Mouse (Mus musculus) heart, embryonic 14.5 days (tissue): ENCODE results near the gene Ogg1. TPM values are rescaled to one million over a fixed set of nuclear protein-coding genes. Genes with fewer than 3 reads are reported as not detected.

Experiments
- ATAC-seq: fragments of 200-750 bp; cut with Nextera tagmentation; 2 replicates; pipeline ENCODE4 v1.8.0; 2017; ENCODE audit warnings: low read depth, moderate TSS enrichment; ENCODE audit not compliant: insufficient number of reproducible peaks, insufficient read depth, low FRiP score
- H3K27ac ChIP-seq, 2 experiments: fragments of 200-500 bp in 1 of 2; fragments of 300-500 bp in 1 of 2; sonication (generic) in 1 of 2; replicated peaks in 1 of 2; 2 replicates each; pipeline ENCODE4 v1.5.1; 2012 to 2014; ENCODE audit warnings: low read depth in 2 of 2, low read length in 2 of 2, control low read depth in 1 of 2, mild to moderate bottlenecking in 1 of 2, mixed read lengths in 1 of 2; ENCODE audit not compliant: control insufficient read depth in 1 of 2, insufficient read depth in 1 of 2
- H3K27me3 ChIP-seq: fragments of 300-500 bp; sonication (generic); 2 replicates; pipeline ENCODE4 v1.6.1; 2014; ENCODE audit warnings: mild to moderate bottlenecking, low read length, control low read depth; ENCODE audit not compliant: control insufficient read depth, insufficient read depth
- H3K36me3 ChIP-seq: fragments of 300-500 bp; sonication (generic); 2 replicates; pipeline ENCODE4 v1.6.1; 2014; ENCODE audit warnings: mild to moderate bottlenecking, control low read depth, low read length, mixed read lengths; ENCODE audit not compliant: control insufficient read depth, insufficient read depth
- H3K4me1 ChIP-seq, 2 experiments: fragments of 200-500 bp in 1 of 2; fragments of 300-500 bp in 1 of 2; sonication (generic) in 1 of 2; 2 replicates each; pipeline ENCODE4 v1.6.1; 2012 to 2014; ENCODE audit warnings: low read length in 2 of 2, control low read depth in 1 of 2, mixed read lengths in 1 of 2; ENCODE audit not compliant: control insufficient read depth in 2 of 2, insufficient read depth in 2 of 2
- H3K4me2 ChIP-seq: fragments of 300-500 bp; sonication (generic); 2 replicates; pipeline ENCODE4 v1.6.1; 2014; ENCODE audit warnings: mild to moderate bottlenecking, low read length
- H3K4me3 ChIP-seq, 2 experiments: fragments of 200-500 bp in 1 of 2; fragments of 300-500 bp in 1 of 2; sonication (generic) in 1 of 2; 2 replicates each; pipeline ENCODE4 v1.5.1; 2012 to 2014; ENCODE audit warnings: low read length in 2 of 2, mild to moderate bottlenecking in 2 of 2, control low read depth in 1 of 2, low read depth in 1 of 2, moderate library complexity in 1 of 2; ENCODE audit not compliant: control insufficient read depth in 1 of 2, insufficient read depth in 1 of 2
- H3K9ac ChIP-seq: fragments of 300-500 bp; sonication (generic); 2 replicates; pipeline ENCODE4 v1.6.1; 2014; ENCODE audit warnings: mild to moderate bottlenecking, low read length
- H3K9me3 ChIP-seq: fragments of 300-500 bp; sonication (generic); 2 replicates; pipeline ENCODE4 v1.6.1; 2016; ENCODE audit warnings: low read length, control low read depth; ENCODE audit not compliant: control insufficient read depth
- WGBS: fragments of 180-500 bp; shearing (Covaris S2); extraction: QIAGEN DNeasy Blood & Tissue Kit; methylation state at CpG from one replicate; pipeline ENCODE4 v1.1.7; 2014; 5-methylcytosine and 5-hydroxymethylcytosine counted together
- polyA plus RNA-seq: library from polyadenylated mRNA; unstranded; fragments of >200 nt; fragmentation: Nextera tagmentation; extraction: Ambion mirVana; gene quantifications from 2 replicates; pipeline ENCODE4 v1.2.1, GENCODE M21; 2014

Gene Ogg1
- polyA plus RNA-seq, 1 experiment from 2014 or later = 10.1 TPM

DNA sequence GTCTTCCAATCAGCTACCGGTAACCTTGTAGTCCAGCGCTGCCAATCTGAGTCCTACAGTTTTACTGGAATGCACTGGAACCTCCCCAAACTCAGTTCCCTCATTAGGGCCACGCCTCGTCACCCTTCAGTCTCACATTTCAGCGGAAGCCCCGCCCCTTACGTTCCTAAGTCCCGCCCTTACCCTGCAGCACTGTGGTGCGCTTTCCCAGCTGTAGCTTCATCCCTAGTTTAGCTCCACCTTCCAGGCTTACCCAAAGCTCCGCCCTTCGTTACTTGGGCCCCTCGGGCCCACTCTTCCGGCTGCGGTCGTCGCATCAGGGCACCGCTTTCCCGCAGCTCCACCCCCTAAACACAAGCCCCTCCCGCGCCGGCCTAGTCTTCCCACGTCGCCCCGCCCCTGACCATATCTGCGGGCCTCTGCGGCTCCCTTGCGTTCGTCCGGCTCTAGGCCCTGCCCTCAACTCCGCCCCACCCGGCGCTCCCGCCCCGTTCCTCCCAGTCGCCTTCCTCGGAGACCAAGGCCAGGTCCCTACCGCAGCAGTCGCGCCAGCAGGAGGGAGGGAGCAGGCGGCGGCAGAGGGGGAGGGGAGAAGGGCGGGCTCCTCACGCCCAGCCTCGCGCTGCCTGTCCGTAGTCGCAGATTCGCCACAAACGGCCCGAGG lies 20.3 kb upstream of the Ogg1 start:
- peak overlapping the region; percentile 99 for H3K27ac ChIP-seq
- peak overlapping the region; percentile 94 for H3K9ac ChIP-seq
- peaks cover 16% of the 10 kb centered on the region for H3K36me3 ChIP-seq
- peaks cover 4 to 22% of the 10 kb centered on the region in 2 experiments for H3K4me1 ChIP-seq
- no peaks in the 10 kb centered on the region for H3K27me3 ChIP-seq
- no peaks in the 10 kb centered on the region for H3K9me3 ChIP-seq
- WGBS = under 1% methylated on average over 48 of the region's 50 CpGs
- peak; percentile 98 for ATAC-seq
- H3K4me3 ChIP-seq = peak overlapping the region; percentile 89 to 93
- H3K4me2 ChIP-seq = peak overlapping the region; percentile 84

DNA sequence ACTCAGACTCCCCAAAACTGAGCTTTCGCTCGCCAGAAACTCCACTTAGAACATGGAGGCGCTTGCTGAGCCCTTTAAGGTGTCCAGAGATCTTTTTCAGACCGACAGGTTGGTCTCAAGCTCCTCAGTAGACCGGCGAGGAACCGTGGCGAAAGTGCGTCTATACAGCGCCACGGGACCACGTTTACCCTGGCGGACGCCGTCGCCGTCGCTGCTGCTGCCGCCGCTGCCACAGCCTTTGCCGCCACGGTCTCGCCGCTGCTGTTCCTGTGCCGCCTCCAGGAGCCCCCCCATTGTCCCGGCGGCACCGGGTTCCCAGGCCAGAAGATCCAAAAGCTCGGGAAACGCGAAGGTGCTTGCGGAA lies 19.8 kb upstream of the Ogg1 start, which contains the start of gene Brpf1:
TSS of gene Brpf1 (plus strand) at position 152 of the 364 bp plus-strand sequence.
- Histone ChIP-seq H3K9me3 (no peaks in the 10 kb centered on the region), H3K4me1 (peaks cover 4 to 22% of the 10 kb centered on the region in 2 experiments), H3K36me3 (peaks cover 21% of the 10 kb centered on the region), H3K4me2 (peak within 1 kb of the TSS; percentile 84), H3K4me3 (peak within 1 kb of the TSS; percentile 89 to 93), H3K9ac (peak within 1 kb of the TSS; percentile 94), H3K27ac (peak within 1 kb of the TSS; percentile 99), H3K27me3 (no peaks in the 10 kb centered on the region)
- ATAC-seq = no peak
- WGBS = under 1% methylated on average over 32 of the region's 32 CpGs

GRCm38 (mm10) chr6:113307481-113308121 lies 19.2 kb upstream of the Ogg1 start:
- H3K4me3 ChIP-seq = peak overlapping the region; percentile 89 to 93
- H3K4me2 ChIP-seq = peak overlapping the region; percentile 84
- WGBS = 1% methylated on average over 24 of the region's 34 CpGs
- H3K27me3 ChIP-seq = no peaks in the 10 kb centered on the region
- H3K4me1 ChIP-seq = peaks cover 4 to 27% of the 10 kb centered on the region in 2 experiments
- no peak for ATAC-seq
- peaks cover 27% of the 10 kb centered on the region for H3K36me3 ChIP-seq
- peak overlapping the region; percentile 99; a peak in 3 of 4 replicates for H3K27ac ChIP-seq
- peak overlapping the region; percentile 94 for H3K9ac ChIP-seq
- no peaks in the 10 kb centered on the region for H3K9me3 ChIP-seq

DNA sequence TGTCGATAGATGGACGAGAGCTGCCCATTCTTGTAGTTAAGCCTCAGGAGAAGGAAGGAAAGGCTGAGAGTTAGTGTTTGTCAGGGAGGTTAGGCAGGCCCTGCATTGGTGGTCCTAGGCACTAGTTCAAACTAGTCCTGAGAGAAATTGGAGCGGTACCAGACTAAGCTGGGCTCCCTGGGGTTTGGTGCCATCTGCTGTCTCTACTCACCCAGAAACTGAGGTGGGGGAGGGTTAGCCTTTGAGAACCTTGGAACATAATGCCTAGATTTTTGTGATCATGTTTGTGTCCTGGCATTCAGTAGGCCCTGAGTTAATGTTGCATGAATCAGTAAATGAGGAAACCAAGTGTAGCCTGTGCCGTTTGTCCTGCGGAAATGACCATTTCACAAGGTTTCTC lies 18.6 kb upstream of the Ogg1 start:
- ATAC-seq = no peak
- Histone ChIP-seq H3K9ac (peak overlapping the region; percentile 94), H3K36me3 (peaks cover 32% of the 10 kb centered on the region), H3K9me3 (no peaks in the 10 kb centered on the region), H3K27ac (peak overlapping the region in 1 of 2 experiments; percentile 99; a peak in 2 of 4 replicates), H3K4me1 (peaks cover 4 to 31% of the 10 kb centered on the region in 2 experiments), H3K4me3 (peak overlapping the region; percentile 89 to 93), H3K4me2 (peak overlapping the region; percentile 84), H3K27me3 (no peaks in the 10 kb centered on the region)
- WGBS = 26% methylated on average over 5 of the region's 5 CpGs

DNA sequence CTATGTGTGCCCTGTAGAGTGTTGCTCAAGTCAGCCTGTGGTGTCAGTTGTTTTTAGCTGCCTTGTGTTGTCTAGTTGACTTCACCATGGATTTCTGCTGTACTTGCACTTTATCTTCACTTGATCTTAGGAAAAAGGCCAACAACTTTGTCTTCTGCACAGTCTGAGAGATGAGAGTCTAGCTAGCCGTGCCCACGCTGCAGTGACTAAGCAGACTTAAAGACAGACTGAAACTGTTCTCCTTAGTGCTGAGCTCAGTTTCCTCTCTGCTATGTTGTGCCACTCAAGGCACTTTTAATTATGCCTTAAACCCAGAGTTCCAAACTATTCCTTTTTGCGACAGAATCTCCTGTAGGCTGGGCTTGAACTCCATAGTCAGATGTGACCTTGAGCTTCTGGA lies 10.8 kb upstream of the Ogg1 start:
- Histone ChIP-seq H3K36me3 (peaks cover 96% of the 10 kb centered on the region), H3K27ac (no peak overlapping the region), H3K4me3 (no peak overlapping the region), H3K4me1 (peaks cover 0 to 20% of the 10 kb centered on the region in 2 experiments; a peak in 2 of 4 replicates), H3K9me3 (no peaks in the 10 kb centered on the region), H3K27me3 (no peaks in the 10 kb centered on the region), H3K4me2 (no peak overlapping the region), H3K9ac (no peak overlapping the region)
- ATAC-seq = no peak
- 92% methylated on average over 3 of the region's 3 CpGs for WGBS

GRCm38 (mm10) chr6:113329396-113329795 lies 2.6 kb downstream of the Ogg1 start:
- H3K27ac ChIP-seq = no peak overlapping the region
- peaks cover 10 to 17% of the 10 kb centered on the region in 2 experiments for H3K4me1 ChIP-seq
- WGBS = 73% methylated on average over 1 of the region's 1 CpGs
- no peak overlapping the region for H3K4me3 ChIP-seq
- no peak overlapping the region for H3K9ac ChIP-seq
- no peak for ATAC-seq
- peaks cover 46% of the 10 kb centered on the region for H3K36me3 ChIP-seq
- H3K27me3 ChIP-seq = no peaks in the 10 kb centered on the region
- H3K4me2 ChIP-seq = no peak overlapping the region
- no peaks in the 10 kb centered on the region for H3K9me3 ChIP-seq

DNA sequence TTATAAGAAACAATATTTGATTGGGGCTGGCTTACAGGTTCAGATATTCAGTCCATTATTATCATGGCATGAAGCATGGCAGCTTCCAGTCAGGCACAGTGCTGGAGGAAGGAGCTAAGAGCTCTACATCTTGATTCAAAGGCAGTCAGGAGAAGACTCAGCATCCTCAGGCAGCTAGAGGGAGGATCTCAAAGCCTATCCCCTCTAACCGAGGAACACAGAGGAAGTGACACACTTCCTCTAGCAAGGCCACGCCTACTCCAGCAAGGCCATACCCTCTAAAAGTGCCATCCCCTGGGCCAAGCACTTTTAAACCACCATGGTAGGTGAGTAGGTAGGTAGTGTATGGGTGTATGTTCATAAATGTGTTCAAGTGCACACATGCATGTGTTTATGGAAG lies 3.8 kb downstream of the Ogg1 start:
- ATAC-seq = no peak
- H3K27me3 ChIP-seq = no peaks in the 10 kb centered on the region
- H3K4me2 ChIP-seq = no peak overlapping the region
- no peak overlapping the region for H3K9ac ChIP-seq
- peaks cover 10 to 17% of the 10 kb centered on the region in 2 experiments for H3K4me1 ChIP-seq
- no peak overlapping the region for H3K27ac ChIP-seq
- 49% methylated on average over 2 of the region's 2 CpGs for WGBS
- H3K9me3 ChIP-seq = no peaks in the 10 kb centered on the region
- H3K36me3 ChIP-seq = peaks cover 46% of the 10 kb centered on the region
- no peak overlapping the region for H3K4me3 ChIP-seq
